Mouse (Mus musculus) testis, adult 2 months (tissue): Measurements from ENCODE around the gene Tmem255a. TPM values are rescaled to one million over a fixed set of nuclear protein-coding genes. Genes with fewer than 3 reads are reported as not detected.
"Not testable (repeated sequence)": the region's sequence is repeated elsewhere in the genome, so short reads cannot be mapped to it uniquely, and the experiment has no call there.

ENCODE experiments used
- H3K27ac ChIP-seq: fragments of 200-500 bp; 2 replicates; pipeline ENCODE4 v1.5.1; 2012; ENCODE audit warnings: low read depth, low read length; ENCODE audit not compliant: control insufficient read depth, insufficient read depth
- H3K27me3 ChIP-seq: fragments of 200-500 bp; 2 replicates; pipeline ENCODE4 v1.6.1; 2012; ENCODE audit warnings: mild to moderate bottlenecking, low read length, moderate library complexity; ENCODE audit not compliant: control insufficient read depth, insufficient read depth
- H3K36me3 ChIP-seq: fragments of 200-500 bp; 2 replicates; pipeline ENCODE4 v1.6.1; 2012; ENCODE audit warnings: mild to moderate bottlenecking, low read length; ENCODE audit not compliant: control insufficient read depth, insufficient read depth
- H3K4me1 ChIP-seq: fragments of 200-500 bp; 2 replicates; pipeline ENCODE4 v1.6.1; 2012; ENCODE audit warnings: low read length; ENCODE audit not compliant: control insufficient read depth, insufficient read depth
- H3K4me3 ChIP-seq: fragments of 200-500 bp; 2 replicates; pipeline ENCODE4 v1.5.1; 2012; ENCODE audit warnings: low read depth, mild to moderate bottlenecking, low read length, moderate library complexity, mixed read lengths; ENCODE audit not compliant: control insufficient read depth
- CTCF ChIP-seq: fragments of 200-500 bp; IDR thresholded peaks from 2 replicates; pipeline ENCODE4 v1.5.1; 2012; ENCODE audit warnings: low read depth, mild to moderate bottlenecking, inconsistent platforms, low read length, moderate library complexity; ENCODE audit not compliant: control insufficient read depth, insufficient read depth, insufficient replicate concordance
- POLR2A ChIP-seq: fragments of 200-500 bp; IDR thresholded peaks from 2 replicates; pipeline ENCODE4 v1.6.1; 2012; ENCODE audit warnings: low read depth, mild to moderate bottlenecking, inconsistent platforms, low read length, moderate library complexity; ENCODE audit not compliant: control insufficient read depth
- polyA plus RNA-seq: library from polyadenylated mRNA; depleted of rRNA; stranded (reverse); fragments of >200 nt; gene quantifications from 2 replicates; pipeline ENCODE4 v1.2.3, GENCODE M21; 2012

Gene Tmem255a
- polyA plus RNA-seq, 1 experiment = 24.7 TPM

GRCm38 (mm10) chrX:38185520-38185919 is 66.7 kb downstream of the Tmem255a start:
- Histone ChIP-seq H3K27ac (no peak overlapping the region), H3K36me3 (no peaks in the 10 kb centered on the region), H3K4me1 (no peaks in the 10 kb centered on the region; the same call in 1 of the 2 replicates), H3K27me3 (no peaks in the 10 kb centered on the region), H3K4me3 (no peak overlapping the region)
- TF ChIP-seq CTCF (no peak), POLR2A (no peak)

GRCm38 (mm10) chrX:38181608-38182258 is 70.5 kb downstream of the Tmem255a start:
- Histone ChIP-seq H3K27ac (no peak overlapping the region), H3K27me3 (no peaks in the 10 kb centered on the region), H3K36me3 (no peaks in the 10 kb centered on the region), H3K4me1 (no peaks in the 10 kb centered on the region; the same call in 1 of the 2 replicates), H3K4me3 (no peak overlapping the region)
- no peak for TF ChIP-seq POLR2A

GRCm38 (mm10) chrX:38180656-38181607 is 71.3 kb downstream of the Tmem255a start:
- H3K27ac ChIP-seq = peak overlapping the region; percentile 57; the same call in 1 of the 2 replicates
- H3K4me1 ChIP-seq = no peaks in the 10 kb centered on the region; the same call in 1 of the 2 replicates
- H3K36me3 ChIP-seq = no peaks in the 10 kb centered on the region
- H3K27me3 ChIP-seq = no peaks in the 10 kb centered on the region
- peak overlapping the region; percentile 79 for H3K4me3 ChIP-seq
- TF ChIP-seq CTCF (no peak), POLR2A (no peak)

- not testable (repeated sequence) for H3K4me1 ChIP-seq, H3K27ac ChIP-seq, H3K36me3 ChIP-seq, H3K27me3 ChIP-seq
- peak overlapping the region; percentile 13; the same call in 1 of the 2 replicates for H3K4me3 ChIP-seq
Observed at GRCm38 (mm10) chrX:38179891-38180310, 72.3 kb downstream of the Tmem255a start.

- Histone ChIP-seq H3K27me3 (no peaks in the 10 kb centered on the region), H3K36me3 (no peaks in the 10 kb centered on the region), H3K4me3 (no peak overlapping the region), H3K4me1 (no peaks in the 10 kb centered on the region), H3K27ac (no peak overlapping the region)
- TF ChIP-seq POLR2A (no peak), CTCF (no peak)
Observed at GRCm38 (mm10) chrX:38166592-38166991, 85.6 kb downstream of the Tmem255a start.

GRCm38 (mm10) chrX:38166064-38166463 is 86.2 kb downstream of the Tmem255a start:
- H3K27me3 ChIP-seq = no peaks in the 10 kb centered on the region
- H3K27ac ChIP-seq = no peak overlapping the region
- no peaks in the 10 kb centered on the region for H3K36me3 ChIP-seq
- H3K4me1 ChIP-seq = no peaks in the 10 kb centered on the region
- H3K4me3 ChIP-seq = peak overlapping the region; percentile 2; the same call in 1 of the 2 replicates
- no peak for TF ChIP-seq POLR2A
- no peak for TF ChIP-seq CTCF

GRCm38 (mm10) chrX:38165315-38165714 is 86.9 kb downstream of the Tmem255a start:
- Histone ChIP-seq H3K36me3 (no peaks in the 10 kb centered on the region), H3K4me3 (no peak overlapping the region), H3K27me3 (no peaks in the 10 kb centered on the region), H3K27ac (no peak overlapping the region), H3K4me1 (no peaks in the 10 kb centered on the region)
- TF ChIP-seq POLR2A (no peak), CTCF (no peak)
